Mouse (Mus musculus): ENCODE measurements around the gene Fut7. TPM values are rescaled to one million over a fixed set of nuclear protein-coding genes. Genes with fewer than 3 reads are reported as not detected.

Fut7 gene
- total RNA-seq, 2 experiments from 2014 or later: 0.87 to 0.94 TPM

- no peak for DNase-seq
Measured at GRCm38 (mm10) chr2:25425481-25425880, 2.4 kb downstream of the Fut7 start.

DNA sequence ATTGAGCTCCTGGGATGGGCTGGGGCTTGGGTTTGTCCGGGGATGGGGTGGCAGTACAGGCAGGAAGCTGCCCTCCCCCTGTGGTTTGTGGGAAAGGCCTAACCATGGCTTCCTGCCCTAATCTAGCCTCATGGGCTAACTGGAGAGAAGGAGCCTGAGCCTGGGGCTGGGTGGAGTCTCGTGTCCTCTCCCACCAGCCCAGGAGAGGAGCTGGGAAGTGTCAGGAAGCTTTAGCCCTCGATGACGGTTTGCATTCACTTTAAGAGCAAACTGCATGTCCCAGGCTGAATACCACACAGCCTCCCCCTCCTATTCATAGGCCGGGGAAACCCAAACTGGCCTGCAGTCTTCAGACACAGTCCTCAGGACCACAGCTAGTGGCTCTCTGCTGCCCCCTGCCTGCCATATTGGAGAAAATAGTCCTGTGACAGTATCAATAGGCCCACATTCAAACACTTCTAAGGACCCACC is 3.7 kb downstream of the Fut7 start:
- peak; percentile 48 to 49 for DNase-seq

DNA sequence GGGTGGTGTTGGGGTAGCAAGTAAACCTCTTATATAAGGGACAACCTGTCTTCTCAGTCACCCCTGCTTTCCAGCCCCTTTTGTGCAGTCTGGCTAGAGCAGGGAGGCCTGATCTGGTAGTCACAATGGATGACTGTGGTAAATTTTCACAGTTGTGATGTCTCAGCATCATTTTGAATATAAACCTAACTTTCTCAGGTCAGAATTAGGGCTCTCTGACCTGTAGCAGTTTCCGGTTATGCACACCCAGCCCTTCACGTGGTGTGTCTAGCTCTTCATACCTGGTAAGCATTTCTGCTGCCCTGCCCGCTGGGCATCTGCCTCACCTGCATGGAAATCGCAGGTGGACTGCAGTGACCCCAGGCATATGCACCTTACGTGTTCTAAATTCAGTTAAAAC is 4.2 kb downstream of the Fut7 start:
- no peak for DNase-seq

DNA sequence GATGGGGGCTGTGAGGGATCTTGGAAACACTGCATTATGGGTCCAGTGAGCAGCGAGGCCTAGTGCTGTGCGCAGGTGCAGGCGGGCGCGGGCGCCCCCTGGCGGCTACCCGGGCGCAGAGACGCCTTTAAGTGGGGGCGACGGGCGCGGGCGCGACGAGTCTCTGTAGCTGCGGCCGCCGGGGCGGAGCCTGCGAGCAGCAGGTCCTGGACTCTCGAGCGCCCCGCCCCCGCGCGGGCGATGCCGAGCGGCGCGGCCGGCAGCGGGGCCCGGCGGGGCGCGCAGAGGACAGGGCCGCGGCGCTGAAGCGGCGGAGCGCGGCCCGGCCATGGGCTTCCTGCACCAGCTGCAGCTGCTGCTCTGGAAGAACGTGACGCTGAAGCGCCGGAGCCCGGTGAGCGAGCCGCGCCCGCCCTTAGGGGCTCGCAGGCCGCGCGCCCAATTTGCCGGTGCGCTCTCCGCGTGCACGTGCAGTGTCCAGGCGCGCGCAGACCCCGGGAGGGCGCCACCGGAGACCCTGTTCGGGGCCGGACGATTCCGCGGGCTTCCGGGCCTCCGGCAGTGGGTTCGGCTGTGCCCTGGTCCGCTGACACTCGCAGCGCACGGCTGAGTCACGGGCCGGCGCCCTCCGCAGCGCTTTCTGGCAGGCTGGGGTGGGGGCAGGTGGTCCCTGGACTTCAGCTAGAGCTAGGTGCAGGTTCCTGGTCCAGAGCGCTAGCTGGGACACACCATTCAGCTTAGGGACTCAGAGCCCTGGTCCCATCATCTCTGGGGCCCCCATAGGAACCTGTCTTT is 5.6 kb downstream of the Fut7 start, which contains the start of gene Abca2:
Gene Abca2 (plus strand): TSS at position 262 of the 795 bp plus-strand sequence.
- DNase-seq: peak; percentile 96 to 97

DNA sequence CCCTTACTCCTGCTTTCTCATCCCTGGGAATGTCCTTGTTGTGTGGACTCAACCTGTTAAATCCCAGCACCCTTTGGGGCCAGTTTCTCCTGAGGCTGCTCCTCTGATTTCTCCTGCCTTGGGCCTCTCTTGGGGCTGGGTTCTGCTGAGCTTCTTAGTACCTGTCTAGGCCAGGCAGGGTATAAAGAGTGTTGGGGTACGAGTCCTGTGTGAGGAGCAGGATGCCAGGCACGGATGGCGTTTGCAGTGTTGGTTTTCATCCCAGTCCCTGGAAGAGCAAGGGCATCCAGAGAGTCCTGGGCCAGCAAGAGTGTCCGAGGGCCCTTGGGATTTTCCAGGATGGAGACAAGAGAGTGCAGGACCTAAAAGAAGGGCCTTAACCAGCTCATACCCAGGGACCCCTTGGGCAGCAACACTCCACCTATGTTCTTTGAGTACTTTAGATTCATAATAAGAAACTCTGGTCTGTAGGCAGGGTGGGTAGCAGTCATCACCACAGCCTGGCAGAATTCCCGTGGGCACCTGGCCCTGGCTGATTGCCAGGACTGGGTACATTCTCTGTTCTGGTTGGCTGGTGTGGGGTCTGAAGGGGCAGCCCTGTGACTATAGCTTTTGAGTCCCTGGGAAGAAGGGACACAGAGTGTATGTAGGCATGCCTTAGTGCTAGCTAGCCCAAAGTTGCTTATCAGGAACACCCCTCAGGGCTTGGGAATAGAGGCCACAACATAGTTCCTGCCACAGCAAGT is 6.5 kb downstream of the Fut7 start:
- DNase-seq: peak in 1 of 2 experiments; percentile 18

DNA sequence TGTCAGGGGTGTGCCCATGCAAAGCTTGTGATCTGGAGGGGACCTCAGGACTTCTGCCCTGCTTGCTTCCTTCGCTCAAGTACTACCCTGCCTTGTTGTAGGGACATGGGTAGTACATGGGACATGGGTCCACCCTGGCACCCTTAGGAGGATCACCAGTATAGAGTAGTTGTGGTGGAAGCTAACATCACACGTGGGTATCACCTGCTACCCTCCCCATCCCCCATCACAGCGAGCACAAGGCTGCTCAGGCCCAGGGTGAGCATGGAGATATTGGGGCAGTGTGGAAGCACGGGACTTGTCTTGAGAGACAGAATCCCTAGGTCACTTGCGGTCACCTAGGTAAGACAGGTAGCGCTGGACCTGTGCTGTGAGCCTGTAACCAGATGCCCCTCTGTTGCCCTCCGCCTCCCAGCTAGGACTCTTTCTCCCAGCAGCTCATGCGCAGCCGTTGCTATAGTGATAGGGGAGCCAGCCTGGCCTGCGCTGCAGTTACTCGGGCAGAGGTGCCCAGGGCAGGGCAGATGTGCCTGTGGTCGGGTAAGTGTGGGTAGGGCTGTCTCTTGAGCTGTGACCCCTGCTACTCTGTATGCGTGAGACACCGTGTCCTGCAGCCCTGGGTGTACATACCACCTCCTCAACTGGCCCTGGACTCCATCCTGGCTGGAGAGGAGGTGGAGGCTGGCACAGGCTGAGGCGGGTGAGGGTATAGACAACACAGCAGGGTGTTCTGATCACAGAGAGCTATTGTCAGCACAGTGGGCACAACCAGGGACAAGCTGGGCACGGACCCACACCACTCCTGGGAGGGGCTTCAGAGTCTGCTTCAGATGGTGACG is 7.5 kb downstream of the Fut7 start:
- DNase-seq: peak; percentile 59 to 61

DNA sequence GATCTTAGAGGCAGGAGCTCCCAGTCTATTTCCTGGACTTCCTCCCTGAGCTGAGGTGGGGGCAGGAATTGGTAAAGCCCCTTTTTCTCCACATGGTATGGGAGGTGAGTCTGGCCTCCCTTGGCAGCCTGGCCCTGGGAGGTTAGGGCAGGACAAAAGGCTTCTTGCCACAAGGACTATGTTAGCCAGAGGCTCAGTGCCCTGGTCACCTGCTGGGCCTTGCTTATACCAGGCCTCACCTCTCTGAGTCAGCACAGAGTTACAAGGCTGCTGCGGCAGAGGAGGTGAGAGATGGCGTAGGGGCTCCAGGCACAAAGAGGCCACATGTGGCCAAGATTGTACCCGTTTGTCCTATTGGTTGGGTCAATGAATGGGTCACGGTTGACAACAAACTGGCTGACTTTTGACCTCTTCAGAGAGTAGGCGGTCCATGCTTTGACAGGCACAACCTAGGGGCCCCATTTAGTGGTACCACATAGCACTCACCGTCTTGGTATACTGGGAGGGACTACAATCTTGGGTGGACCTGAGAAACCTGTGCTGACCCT is 8.3 kb downstream of the Fut7 start:
- no peak for DNase-seq

DNA sequence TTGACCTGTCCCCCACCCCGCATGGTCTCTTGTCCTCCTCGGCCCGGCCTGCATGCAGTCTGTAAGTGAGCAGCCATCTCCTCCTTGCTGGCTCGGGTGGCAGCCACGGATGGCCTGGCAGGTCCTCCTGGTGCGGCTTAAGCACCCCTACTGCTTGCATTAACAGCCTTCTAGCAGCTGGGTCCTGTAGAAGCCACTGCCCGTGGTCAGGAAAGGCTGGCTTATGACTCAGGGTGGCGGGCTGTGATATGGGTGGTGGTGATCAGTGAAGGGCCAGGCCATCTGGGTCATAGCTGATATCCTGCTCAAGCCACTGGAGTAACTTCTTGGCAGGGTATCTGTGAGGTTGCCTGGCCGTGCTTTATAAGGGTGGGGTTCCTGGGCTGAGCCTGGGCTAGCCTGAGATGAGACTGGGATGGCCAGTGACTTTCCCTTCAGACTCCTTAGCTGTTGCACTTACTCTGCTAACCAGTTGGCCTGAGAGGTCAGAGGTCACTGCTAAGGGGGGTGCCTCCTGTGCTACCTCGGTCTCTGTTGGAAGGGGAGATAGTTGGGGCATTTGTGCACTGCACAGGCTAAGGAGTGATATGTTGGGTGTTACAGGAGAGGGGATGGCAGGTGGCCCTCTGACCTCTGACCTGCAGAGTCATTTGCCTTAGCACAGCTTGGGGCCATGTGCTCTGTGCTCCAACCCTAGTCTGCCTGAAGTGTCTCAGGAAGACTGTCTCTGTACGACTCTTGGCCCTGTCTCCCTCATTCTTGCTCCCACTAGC is 9.4 kb downstream of the Fut7 start:
- DNase-seq: no peak

DNA sequence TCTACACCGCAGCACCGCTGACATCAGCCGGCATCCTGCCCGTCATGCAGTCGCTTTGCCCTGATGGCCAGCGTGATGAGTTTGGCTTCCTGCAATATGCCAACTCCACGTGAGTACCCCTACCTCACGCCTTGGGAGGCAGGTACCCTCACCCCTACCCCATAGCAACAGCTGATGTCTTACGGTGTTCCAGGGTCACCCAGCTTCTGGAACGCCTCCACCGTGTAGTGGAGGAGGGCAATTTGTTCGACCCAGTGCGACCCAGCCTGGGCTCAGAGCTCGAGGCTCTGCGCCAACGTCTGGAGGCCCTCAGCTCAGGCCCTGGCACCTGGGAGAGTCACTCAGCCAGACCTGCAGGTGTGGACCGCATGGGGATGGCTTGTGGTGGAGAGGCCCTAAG is 10.0 kb downstream of the Fut7 start:
- no peak for DNase-seq

- DNase-seq: no peak
Measured at GRCm38 (mm10) chr2:25434292-25434691, 11.2 kb downstream of the Fut7 start.

- no peak for DNase-seq
Measured at GRCm38 (mm10) chr2:25436286-25436820, 13.3 kb downstream of the Fut7 start.

DNA sequence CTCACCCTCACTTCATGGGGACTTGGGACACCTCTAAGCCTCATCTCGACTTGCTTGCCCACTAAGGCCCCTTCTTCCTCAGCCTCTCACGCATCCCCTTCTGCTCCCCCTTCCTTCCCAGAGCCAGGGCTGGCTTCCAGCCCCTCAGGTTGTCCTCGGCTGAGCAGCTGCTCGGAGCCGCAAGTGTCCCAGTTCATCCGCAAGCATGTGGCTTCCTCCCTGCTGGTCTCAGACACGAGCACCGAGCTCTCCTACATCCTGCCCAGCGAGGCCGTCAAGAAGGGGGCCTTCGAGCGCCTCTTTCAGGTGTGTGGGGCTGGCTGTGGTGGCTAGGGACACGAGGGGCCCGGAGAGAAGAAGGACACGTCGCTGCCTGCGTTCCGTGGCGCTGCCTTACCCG is 18.0 kb downstream of the Fut7 start:
- DNase-seq: no peak

DNA sequence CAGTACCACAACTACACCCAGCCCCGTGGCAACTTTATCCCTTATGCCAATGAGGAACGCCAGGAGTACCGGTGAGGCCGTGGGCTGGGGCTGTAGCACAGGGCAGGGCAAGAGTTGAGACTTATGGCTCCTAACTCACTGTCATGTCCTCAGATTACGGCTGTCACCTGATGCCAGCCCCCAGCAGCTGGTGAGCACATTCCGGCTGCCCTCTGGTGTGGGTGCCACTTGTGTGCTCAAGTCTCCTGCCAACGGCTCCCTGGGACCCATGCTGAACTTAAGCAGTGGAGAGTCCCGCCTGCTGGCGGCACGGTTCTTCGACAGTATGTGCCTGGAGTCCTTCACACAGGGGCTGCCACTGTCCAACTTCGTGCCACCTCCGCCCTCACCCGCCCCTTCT is 19.6 kb downstream of the Fut7 start:
- DNase-seq: no peak

DNA sequence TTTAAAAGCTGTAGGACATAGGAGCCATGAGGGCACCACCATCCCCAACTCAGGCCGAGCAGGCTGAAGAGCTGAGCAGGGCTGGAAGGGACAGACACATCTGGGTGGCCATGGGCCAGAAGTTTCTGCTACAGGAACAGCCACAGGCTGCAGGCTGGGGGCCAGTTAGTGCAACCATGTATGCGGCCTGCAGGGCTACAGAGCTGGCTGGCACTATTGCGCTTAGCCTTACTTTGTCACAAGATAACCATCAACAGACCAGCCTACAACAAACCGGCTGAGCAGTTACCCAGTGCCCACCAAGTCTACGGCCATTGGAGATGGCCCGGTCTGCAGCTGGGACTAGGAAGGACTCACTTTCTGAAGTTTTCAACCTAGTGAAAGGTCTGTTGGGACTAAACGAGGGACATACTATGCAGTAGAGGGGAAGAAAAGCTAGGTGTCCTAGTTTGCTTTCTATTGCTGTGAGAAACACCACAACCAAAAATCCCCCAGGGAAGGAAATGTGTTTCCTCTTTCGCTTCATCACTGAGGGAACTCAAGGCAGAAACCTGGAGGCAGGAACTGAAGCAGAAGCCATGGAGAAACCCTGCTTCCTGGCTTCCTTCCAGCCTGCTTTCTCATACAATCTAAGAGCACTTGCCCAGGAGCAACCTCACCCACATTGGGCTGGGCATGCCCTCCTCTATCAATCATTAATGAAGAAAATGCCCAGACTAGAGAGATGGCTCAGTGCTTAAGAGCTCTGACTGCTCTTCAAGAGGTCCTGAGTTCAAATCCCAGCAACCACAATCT is 28.0 kb downstream of the Fut7 start:
- DNase-seq: no peak

- no peak for DNase-seq
Measured at GRCm38 (mm10) chr2:25452951-25453350, 29.9 kb downstream of the Fut7 start.

- DNase-seq: no peak
Measured at GRCm38 (mm10) chr2:25456205-25456953, 33.3 kb downstream of the Fut7 start, which contains the start of gene Clic3. Gene Clic3 (plus strand): TSS chr2:25456838.

DNA sequence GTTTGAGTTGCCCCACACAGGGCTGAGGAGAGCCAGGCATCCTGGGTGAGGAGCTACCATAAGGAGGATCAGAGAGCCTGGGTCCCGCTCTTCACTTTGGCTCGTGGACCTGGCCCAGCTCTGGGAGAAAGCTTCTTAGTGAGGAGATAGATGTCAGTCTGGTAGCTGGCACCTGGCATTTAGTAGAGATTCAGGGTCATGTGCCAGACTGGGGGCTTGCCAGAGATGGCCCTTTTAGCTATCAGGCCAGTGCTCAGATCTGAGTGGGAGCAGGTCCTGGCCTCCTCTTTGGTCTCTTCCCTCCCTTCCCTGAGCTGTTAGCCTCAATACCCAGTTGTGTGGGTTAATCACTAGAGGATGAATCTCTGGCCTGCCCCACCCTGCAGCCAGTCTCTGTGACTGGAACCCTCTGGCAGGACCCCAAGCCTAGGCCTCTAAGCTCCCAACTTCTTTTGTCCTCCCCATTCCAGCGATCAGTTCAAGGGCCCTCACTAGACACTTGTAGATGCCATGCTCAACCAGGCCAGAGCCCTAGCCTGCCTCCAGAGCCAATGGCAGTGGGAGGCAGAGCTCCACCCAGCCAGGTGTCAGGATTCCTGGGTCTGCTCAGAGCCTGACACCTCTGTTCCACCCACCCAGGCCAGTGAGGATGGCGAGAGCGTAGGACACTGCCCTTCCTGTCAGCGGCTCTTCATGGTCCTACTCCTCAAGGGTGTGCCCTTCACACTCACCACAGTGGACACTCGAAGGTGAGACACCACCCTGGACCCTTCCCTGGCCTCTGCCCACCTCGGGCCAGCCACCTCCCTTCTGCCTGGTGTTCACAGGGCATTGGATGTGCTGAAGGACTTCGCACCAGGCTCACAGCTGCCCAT is 34.2 kb downstream of the Fut7 start:
- no peak for DNase-seq

GRCm38 (mm10) chr2:25458911-25459310 is 35.8 kb downstream of the Fut7 start:
- DNase-seq: no peak

DNA sequence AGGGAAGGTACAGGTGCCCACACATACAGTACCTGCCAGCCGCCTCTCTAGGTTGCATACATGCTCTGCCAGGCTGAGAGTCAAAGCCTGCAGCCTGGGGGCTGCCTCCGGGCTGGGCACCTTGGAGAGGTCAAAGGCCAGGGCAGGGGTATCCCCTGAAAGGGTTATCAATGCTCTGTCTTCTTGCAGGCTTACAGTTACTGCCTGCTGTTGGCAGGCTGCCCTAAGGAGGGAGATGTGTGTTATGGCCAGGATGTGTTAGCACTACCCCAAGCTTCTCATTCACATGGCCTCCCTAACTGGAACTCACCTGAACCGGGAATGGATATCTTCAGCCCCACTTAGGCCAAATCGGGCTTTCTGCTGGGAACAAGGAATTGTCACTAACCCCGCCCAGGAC is 37.1 kb downstream of the Fut7 start:
- no peak for DNase-seq
